Mouse (Mus musculus) urinary bladder, adult 18-20 months (tissue): ENCODE data around the gene Kif26a.

Experiments
- DNase-seq, 2 experiments: peaks; one replicate each; pipeline ENCODE4 v3.0.0; 2022; ENCODE audit warnings: low spot score in 2 of 2, mixed read lengths in 2 of 2

Gene Kif26a

GRCm38 (mm10) chr12:112130161-112130860 is 15.7 kb upstream of the Kif26a start:
- DNase-seq, result peak; percentile 80 to 81

GRCm38 (mm10) chr12:112130957-112131356 is 15.1 kb upstream of the Kif26a start:
- DNase-seq, result no peak

- DNase-seq, result no peak
Observed at GRCm38 (mm10) chr12:112140231-112140630, 5.8 kb upstream of the Kif26a start.

GRCm38 (mm10) chr12:112140745-112141144 is 5.3 kb upstream of the Kif26a start:
- DNase-seq, result no peak

- DNase-seq, result no peak
Observed at GRCm38 (mm10) chr12:112141300-112141699, 4.7 kb upstream of the Kif26a start.

GRCm38 (mm10) chr12:112143116-112143832 is 2.7 kb upstream of the Kif26a start:
- DNase-seq, result no peak

GRCm38 (mm10) chr12:112143833-112144201 is 2.2 kb upstream of the Kif26a start:
- DNase-seq, result no peak

GRCm38 (mm10) chr12:112144377-112145115 is 1.5 kb upstream of the Kif26a start:
- no peak for DNase-seq

- peak; percentile 73 to 83 for DNase-seq
Observed at GRCm38 (mm10) chr12:112145211-112145874, 665 bp upstream of the Kif26a start.

- DNase-seq, result no peak
Observed at GRCm38 (mm10) chr12:112147365-112147764, 1.4 kb downstream of the Kif26a start.

GRCm38 (mm10) chr12:112150011-112150410 is 4.0 kb downstream of the Kif26a start:
- no peak for DNase-seq

GRCm38 (mm10) chr12:112151244-112151979 is 5.4 kb downstream of the Kif26a start:
- no peak for DNase-seq

GRCm38 (mm10) chr12:112151980-112152362 is 6.0 kb downstream of the Kif26a start:
- DNase-seq, result no peak

- no peak for DNase-seq
Observed at GRCm38 (mm10) chr12:112153597-112153996, 7.6 kb downstream of the Kif26a start.

GRCm38 (mm10) chr12:112154476-112154875 is 8.5 kb downstream of the Kif26a start:
- DNase-seq, result no peak

- DNase-seq, result no peak
Observed at GRCm38 (mm10) chr12:112155218-112156051, 9.4 kb downstream of the Kif26a start.

GRCm38 (mm10) chr12:112156804-112157203 is 10.8 kb downstream of the Kif26a start:
- no peak for DNase-seq

- DNase-seq, result no peak
Observed at GRCm38 (mm10) chr12:112158246-112158645, 12.2 kb downstream of the Kif26a start.

GRCm38 (mm10) chr12:112158784-112159183 is 12.8 kb downstream of the Kif26a start:
- no peak for DNase-seq
